Mouse (Mus musculus): ENCODE data around the gene Ccdc73.
"Not testable (repeated sequence)": the region's sequence is repeated elsewhere in the genome, so short reads cannot be mapped to it uniquely, and the experiment has no call there.

The Ccdc73 gene

DNA sequence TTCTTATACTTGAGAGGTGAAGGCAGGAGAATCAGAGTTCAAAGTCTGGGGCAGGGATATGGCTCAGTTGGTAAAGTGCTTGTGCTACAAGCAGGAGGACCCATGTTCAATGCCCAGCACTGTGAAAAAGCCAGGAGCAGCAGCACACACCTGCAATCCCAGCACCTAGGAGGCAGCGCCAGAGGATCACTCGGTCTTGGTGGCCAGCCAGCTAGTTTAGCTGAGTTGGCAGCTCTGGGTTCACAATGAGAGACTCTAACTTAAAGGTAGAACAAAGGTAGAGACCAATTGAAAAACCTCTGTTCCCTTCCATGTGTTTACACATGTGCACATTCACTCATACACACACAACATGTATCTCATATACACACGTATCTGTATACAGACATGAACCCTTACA, 1.5 kb downstream of the Ccdc73 start:
- DNase-seq (ENCODE audit: low spot score in 2 of 2): no peak

DNA sequence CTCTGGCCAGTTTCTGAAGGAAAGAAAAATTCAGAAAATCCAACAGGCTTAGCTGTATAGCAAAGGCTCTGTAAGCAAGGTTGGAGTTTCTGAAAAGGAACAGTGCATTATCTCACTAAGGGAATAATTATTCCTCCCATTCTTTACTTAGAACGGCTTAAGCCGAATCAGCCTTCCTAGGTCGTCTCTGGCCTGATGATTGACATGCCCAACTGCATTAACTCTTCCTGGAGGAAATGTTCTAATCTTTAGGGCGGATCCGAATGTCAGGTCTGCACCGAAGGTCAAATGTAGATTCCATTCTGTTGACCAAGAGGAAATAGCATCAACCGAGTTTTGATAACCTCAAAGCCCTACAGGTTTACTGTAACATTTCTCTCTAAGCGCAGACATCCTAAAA, 11.2 kb downstream of the Ccdc73 start:
- no peak for DNase-seq (ENCODE audit: low spot score in 2 of 2)

DNA sequence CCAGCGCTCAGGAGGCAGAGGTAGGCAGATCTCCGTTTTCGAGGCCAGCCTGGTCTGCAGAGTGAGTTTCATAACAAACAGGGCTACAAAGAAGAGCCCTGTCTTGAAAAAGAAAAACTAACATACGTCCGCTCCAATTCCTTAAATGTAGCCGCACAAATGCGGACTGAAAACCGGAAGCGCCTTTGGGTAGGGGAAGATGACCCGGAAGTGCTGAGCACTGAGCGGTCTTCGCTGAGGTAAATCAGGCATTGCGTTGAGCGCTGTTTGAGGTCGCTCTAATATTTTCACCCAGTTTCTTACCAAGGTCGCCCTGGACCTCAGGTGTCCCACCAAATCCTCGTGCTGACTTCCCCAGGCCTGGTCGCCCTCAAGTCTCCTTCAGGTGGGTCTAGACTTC, 18.5 kb downstream of the Ccdc73 start:
- no peak for DNase-seq (ENCODE audit: low spot score in 2 of 2)

DNA sequence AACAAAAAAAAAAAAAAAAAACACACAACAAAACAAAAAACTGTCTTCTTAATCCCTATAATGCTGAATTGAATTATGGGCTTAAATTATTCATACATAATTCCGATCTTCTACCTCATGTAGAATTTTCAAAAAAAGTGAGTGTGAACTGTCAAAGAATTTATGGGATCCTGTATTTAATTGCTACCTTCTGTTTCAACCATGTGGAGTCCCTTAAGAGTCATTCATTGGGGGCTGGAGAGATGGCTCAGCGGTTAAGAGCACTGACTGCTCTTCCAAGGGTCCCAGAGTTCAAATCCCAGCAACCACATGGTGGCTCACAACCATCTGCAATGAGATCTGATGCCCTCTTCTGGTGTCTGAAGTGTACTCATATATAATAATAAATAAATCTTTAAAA, 19.7 kb downstream of the Ccdc73 start:
- not testable (repeated sequence) for DNase-seq (ENCODE audit: low spot score in 2 of 2)

DNA sequence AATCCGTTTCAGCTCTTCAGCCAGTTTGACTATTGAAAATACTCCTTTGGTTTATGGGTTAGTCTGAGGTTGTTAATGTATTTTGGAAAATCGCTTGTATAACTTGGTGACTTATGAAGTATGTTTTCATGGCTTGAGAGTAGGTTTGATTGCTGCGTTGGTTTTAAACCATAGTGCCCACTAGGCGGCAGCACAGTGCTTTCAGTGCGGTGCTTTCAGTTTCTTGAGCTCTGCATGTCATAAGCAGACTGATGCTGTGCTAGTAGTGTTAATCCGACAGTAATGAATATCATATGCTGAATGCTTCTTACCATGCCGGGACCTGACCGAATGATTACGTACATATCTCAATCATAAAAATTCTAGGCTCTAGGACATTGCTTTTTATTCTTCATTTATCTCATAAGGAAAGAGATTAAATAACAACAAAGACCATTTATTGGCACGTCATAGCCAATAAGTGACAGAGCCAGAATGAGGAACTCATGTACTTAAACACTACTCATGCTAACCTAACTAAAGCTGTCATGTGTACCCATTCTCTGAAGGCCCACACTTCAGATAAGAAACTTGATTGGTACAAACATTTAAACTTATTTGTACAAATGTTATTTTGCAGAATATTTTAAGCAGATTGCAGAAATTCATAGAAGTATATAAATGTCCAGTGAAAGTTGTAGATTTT, 20.4 kb downstream of the Ccdc73 start:
- peak; percentile 36 to 70 for DNase-seq (ENCODE audit: low spot score in 2 of 2)

GRCm38 (mm10) chr2:104899975-104900374, 32.4 kb downstream of the Ccdc73 start:
- DNase-seq (ENCODE audit: low spot score in 2 of 2): no peak

DNA sequence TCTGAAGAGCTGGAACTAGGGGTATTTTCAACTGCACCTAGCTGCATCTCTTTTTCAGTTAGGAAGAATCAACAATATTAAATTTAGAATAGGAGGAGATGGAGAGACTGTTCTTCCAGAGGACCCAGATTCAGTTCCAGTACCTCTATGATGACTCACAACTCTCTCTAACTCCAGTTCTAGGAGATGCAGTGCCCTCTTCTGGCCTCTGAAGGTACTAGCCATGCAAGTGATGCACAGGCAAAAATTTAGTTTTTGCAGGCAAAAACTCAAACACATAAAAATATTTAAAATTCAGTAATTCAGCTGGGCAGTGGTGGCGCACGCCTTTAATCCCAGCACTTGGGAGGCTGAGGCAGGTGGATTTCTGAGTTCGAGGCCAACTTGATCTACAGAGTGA, 48.1 kb downstream of the Ccdc73 start:
- no peak for DNase-seq (ENCODE audit: low spot score in 2 of 2)

DNA sequence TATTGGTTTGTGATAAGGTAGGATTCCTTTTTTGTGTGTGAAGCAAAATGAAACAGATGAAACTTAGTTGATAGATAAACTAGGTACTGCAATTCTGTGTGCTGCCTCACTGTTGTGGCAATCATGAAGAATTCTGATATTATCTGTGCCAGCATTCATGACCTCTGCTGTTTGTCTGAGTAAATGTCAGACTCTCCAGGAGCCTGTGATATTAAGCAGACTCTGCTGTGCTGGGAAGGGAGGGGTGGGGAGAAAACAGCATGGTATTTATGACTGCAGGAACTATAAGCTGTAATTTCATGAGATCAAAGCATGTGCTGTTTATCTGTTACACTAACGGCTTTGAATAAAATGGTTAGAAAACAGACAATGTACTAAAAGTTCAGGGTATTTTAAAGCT, 96.9 kb downstream of the Ccdc73 start:
- DNase-seq (ENCODE audit: low spot score in 2 of 2): no peak

- no peak for DNase-seq (ENCODE audit: low spot score in 2 of 2)
These were observed 114.1 kb downstream of the Ccdc73 start for GRCm38 (mm10) chr2:104981712-104982111.

DNA sequence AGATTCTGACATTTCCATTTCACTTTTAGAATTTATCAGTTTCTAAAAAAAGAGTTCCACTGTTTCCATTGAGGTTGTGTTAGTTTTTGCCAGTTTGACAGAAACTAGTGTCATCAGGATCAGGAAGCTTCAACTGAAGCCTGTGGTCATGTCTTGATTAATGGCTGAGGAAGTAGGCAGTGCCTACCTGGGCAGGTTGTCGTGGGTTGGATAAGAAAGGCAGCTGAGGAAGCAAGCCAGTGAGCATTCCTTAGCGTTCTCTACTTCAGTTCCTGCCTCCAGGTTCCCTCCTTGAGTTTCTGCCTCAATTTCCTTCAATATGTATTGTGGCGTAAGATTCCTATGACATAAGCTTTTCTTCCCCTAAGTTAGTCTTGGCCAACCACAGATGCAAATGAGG, 118.2 kb downstream of the Ccdc73 start:
- DNase-seq (ENCODE audit: low spot score in 2 of 2): no peak

DNA sequence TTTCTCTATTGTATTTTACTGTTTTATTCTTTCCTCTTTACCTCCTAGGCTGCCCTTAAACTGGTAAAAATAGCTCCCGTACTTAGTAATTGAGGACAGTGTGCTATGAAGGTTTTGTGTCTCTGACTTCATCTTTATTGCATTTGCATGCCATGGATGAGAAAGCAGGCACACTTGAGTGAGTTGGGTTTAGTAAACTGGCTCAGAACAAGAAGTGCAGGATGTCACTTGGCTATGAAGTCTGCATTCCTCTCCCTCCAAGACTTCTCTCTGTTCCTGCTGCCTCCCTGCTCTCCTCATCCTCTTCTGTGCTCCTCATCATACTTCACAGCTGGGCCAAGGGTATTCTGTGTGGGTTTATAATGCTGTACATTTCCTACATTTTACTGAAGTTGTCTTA, 121.4 kb downstream of the Ccdc73 start:
- DNase-seq (ENCODE audit: low spot score in 2 of 2): no peak

- no peak for DNase-seq (ENCODE audit: low spot score in 2 of 2)
These were observed 126.8 kb downstream of the Ccdc73 start for GRCm38 (mm10) chr2:104994436-104994835.

- DNase-seq (ENCODE audit: low spot score in 2 of 2): no peak
These were observed 128.6 kb downstream of the Ccdc73 start for GRCm38 (mm10) chr2:104996201-104996600.

GRCm38 (mm10) chr2:105007236-105007635, 139.6 kb downstream of the Ccdc73 start:
- no peak for DNase-seq (ENCODE audit: low spot score in 2 of 2)

- DNase-seq (ENCODE audit: low spot score in 2 of 2): no peak
These were observed 148.8 kb downstream of the Ccdc73 start for GRCm38 (mm10) chr2:105016192-105016966.

DNA sequence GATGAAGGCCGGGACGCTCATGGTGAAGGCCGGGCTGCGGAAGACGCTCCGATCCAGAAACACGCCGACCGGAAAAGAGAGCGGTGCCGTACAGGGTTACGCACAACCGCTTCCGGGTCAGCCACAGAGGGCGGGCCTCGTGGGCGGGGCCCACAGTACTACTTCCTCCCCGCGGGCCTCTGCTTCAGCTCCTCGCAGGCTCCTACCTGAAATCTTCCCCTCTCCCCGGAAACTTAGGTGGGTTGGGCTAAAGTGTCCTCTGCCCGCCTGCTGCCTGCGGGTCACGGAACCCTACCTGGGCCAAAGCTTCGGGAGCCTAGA, 149.3 kb downstream of the Ccdc73 start, which contains the start of gene Eif3m:
Gene Eif3m, minus strand, starts transcription at position 114 of the 321 bp plus-strand sequence.
- peak; percentile 89 to 92 for DNase-seq (ENCODE audit: low spot score in 2 of 2)

GRCm38 (mm10) chr2:105017802-105018201, 150.2 kb downstream of the Ccdc73 start:
- no peak for DNase-seq (ENCODE audit: low spot score in 2 of 2)

DNA sequence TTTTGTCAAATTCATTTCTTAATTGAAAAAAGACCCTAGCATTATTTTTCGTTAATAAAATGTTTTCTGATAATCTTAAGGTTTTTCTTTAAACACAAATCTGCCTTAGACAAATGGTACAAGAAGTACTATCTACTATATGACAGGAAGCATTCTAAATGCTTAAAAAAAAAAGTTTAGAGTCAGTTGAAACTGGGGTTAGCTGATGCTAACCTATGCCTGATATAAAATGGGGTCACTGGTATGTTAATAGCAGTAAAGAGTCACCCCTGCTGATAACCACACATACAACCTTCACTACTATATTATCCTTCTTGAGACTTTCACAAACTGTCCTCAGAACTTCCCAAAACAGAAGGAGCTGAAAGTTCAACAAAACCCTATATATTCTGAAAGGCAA, 151.9 kb downstream of the Ccdc73 start:
- DNase-seq (ENCODE audit: low spot score in 2 of 2): no peak

DNA sequence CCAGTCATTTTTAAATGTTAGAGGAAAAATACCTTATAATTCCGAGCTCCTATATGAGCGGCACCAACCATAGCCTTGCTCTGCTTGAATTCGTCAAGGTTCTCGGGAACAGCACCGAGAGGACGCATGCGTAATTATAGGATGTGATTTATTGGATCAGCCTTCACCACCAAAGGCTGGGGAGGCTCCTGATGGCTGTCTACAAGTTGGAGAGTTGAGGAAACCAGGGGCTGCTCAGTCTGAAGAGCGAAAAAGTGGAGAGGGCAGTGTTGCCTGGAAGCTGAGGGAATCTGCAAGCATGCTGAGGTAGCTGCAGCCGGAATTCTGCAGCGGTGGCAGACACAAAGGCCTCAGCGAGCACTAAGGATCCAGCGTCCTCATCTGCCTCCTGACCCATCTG, 153.7 kb downstream of the Ccdc73 start:
- no peak for DNase-seq (ENCODE audit: low spot score in 2 of 2)

DNA sequence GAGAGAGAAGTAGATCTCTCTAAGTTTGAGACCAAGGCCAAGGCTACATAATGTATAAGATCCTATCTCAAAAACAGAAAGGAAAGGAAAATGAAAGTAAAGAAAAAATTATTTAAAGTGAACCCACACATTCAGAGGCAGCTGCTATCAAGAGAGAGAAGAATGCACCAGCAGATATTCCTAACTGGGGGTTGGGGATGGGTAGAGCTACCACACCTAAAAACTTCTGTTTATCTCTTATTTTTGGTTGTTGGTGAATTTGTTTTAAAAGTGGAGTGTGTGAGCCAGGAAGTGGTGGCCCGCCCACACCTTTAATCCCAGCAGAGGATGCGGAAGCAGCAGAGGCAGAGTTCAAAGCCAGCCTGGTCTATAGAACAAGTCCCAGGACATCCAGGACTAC, 154.2 kb downstream of the Ccdc73 start:
- DNase-seq (ENCODE audit: low spot score in 2 of 2): no peak

- DNase-seq (ENCODE audit: low spot score in 2 of 2): no peak
These were observed 155.5 kb downstream of the Ccdc73 start for GRCm38 (mm10) chr2:105023031-105023615.

DNA sequence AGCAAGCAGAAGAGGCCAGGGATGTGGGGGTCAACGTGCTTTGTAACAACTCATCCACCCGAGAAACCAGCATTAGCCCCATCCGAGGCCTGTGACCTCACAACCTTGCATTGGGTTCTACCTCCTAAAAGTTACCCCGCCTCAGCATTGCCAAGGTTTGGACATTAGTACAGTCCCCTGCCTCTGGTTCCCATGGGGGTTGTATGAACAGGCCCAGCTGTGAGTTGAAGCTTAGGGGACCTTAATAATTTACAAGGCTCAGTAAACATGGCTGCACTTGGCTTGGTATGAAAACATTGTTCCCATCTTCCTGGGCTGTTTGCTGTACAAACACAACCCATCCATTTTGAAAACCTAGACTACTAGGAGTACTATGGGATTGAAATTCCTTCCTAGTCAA, 156.2 kb downstream of the Ccdc73 start:
- DNase-seq (ENCODE audit: low spot score in 2 of 2): no peak

GRCm38 (mm10) chr2:105025610-105026009, 158.0 kb downstream of the Ccdc73 start:
- not testable (repeated sequence) for DNase-seq (ENCODE audit: low spot score in 2 of 2)

Data from frontal cortex, postnatal 10 days (tissue).